Comparison of ENCODE assay signal across 1 mouse cellular context in genomic region chr11:99023500-99024467, GRCm38 (mm10).
TF ChIP-seq lines count a peak whose summit lies in the region.

Gene Top2a (minus strand): TSS chr11:99024189.

TF ChIP-seq in MEL, 35 proteins besides CTCF, POLR2A, EP300 and RAD21 (continued from another document):
- TF ChIP-seq UBTF (IDR thresholded peaks at IDR 0.05; ENCODE audit: borderline replicate concordance, insufficient read depth, low read depth, low read length), result no peak
- TF ChIP-seq SMC3 (IDR thresholded peaks at IDR 0.05; ENCODE audit: low read depth, low read length), result no peak
- TF ChIP-seq ZKSCAN1 (IDR thresholded peaks at IDR 0.05; ENCODE audit: low read depth, low read length), result no peak
- TF ChIP-seq NRF1 (IDR thresholded peaks at IDR 0.05; ENCODE audit: insufficient read depth, low read depth, low read length, poor library complexity, severe bottlenecking), result 0 out of 2 replicates have a peak, but pooled peaks have one; percentile 16
- peak; percentile 81 for TF ChIP-seq MXI1 (IDR thresholded peaks at IDR 0.05; ENCODE audit: low read depth, low read length)
- peak; percentile 99 for TF ChIP-seq MYC (IDR thresholded peaks at IDR 0.05; ENCODE audit: low read depth, low read length)
- TF ChIP-seq TCF12 (IDR thresholded peaks at IDR 0.05; ENCODE audit: low read depth, low read length), result peak; percentile 55
- peak; percentile 71; the same call in 1 of the 2 replicates for TF ChIP-seq CHD1 (IDR thresholded peaks at IDR 0.05; ENCODE audit: low read depth, low read length)
- TF ChIP-seq MAFK (IDR thresholded peaks at IDR 0.05; ENCODE audit: borderline replicate concordance, low read depth, low read length), result no peak
- TF ChIP-seq ETS1 (IDR thresholded peaks at IDR 0.05; ENCODE audit: low read depth, low read length), result no peak; the same call in 1 of the 2 replicates
- TF ChIP-seq E2F4 (IDR thresholded peaks at IDR 0.05; ENCODE audit: borderline replicate concordance, low read depth, low read length), result peak; percentile 99
- TF ChIP-seq ZC3H11A (IDR thresholded peaks at IDR 0.05; ENCODE audit: low read depth, low read length), result no peak
- TF ChIP-seq TAL1 (IDR thresholded peaks at IDR 0.05; ENCODE audit: low read length), result no peak
- no peak for TF ChIP-seq ZNF384 (IDR thresholded peaks at IDR 0.05; ENCODE audit: low read depth, low read length)
- TF ChIP-seq RCOR1 (IDR thresholded peaks at IDR 0.05; ENCODE audit: low read depth, low read length), result no peak
- TF ChIP-seq CHD2 (IDR thresholded peaks at IDR 0.05; ENCODE audit: low read length), result peak; percentile 98
- TF ChIP-seq BHLHE40 (IDR thresholded peaks at IDR 0.05; ENCODE audit: borderline replicate concordance, low read depth, low read length), result no peak
- peak; percentile 100 for TF ChIP-seq NELFE (IDR thresholded peaks at IDR 0.05; ENCODE audit: low read depth, low read length)
